Mouse (Mus musculus): ENCODE measurements around the gene Hoxa3.

- 0 out of 2 replicates have a peak, but pooled peaks have one; percentile 7 for TF ChIP-seq POLR2A (IDR thresholded peaks at IDR 0.05; ENCODE audit: borderline replicate concordance, extremely low read depth, low read depth, low read length)
- TF ChIP-seq CTCF (IDR thresholded peaks at IDR 0.05; ENCODE audit: insufficient read depth, low read length), result no peak
These were observed 22.0 kb downstream of the Hoxa3 start, which contains the start of gene Hoxa4 for GRCm38 (mm10) chr6:52190906-52191810.

Measured in lung, adult 2 months (tissue).